Mouse (Mus musculus) liver, postnatal 0 days (tissue): ENCODE results near the gene Cradd.

Source experiments
- CTCF ChIP-seq: sonication (generic); IDR thresholded peaks from 2 replicates; pipeline ENCODE4 v1.5.1; 2016; ENCODE audit warnings: antibody characterized with exemption, low read depth
- EP300 ChIP-seq: IDR thresholded peaks from 2 replicates; pipeline ENCODE4 v1.6.1; 2016; ENCODE audit warnings: antibody characterized with exemption, low read depth, mild to moderate bottlenecking

DNA sequence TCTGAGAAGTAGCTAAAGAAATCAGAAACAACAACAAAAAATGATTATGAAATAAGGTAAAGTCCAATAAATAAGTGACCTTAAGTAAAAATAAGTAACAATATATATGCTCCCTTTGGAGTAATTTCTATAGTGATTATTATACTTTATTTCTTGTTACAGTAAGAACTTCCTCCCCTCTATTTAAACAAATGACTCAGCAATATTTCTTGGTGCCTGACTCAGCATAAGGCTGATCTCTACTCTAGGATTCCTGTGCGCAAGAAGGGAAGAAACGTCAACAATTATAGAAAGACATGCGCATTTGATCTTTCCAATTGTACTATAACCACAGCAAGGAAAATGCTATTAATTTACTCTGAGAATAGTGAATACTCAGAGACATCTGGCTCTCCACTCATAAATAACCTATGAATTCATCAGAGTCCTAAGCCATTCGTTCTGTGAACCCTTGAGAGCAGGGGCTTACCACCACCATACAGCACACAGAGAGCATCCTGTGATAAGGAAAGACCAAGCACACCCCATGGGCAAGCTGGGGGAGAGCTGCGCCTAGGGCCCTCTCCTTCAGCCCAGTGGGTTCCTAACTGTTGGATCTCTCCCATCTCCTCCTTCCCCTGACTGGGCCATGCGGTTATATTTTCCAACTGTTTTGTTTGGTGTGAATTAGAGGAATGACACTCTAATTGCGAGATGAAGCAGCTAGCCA lies 113.1 kb downstream of the Cradd start:
- TF ChIP-seq CTCF (no peak), EP300 (no peak)
